Mouse (Mus musculus) kidney, adult 2 months (tissue): ENCODE results near the gene Gatad2a.

Experiments used
- CTCF ChIP-seq: fragments of 200-500 bp; conservative IDR thresholded peaks from 2 replicates; pipeline ENCODE4 v1.5.1; 2011; ENCODE audit warnings: low read depth, mild to moderate bottlenecking, control low read depth, low read length, moderate library complexity, mixed read lengths; ENCODE audit not compliant: insufficient read depth, insufficient read length
- POLR2A ChIP-seq: fragments of 200-500 bp; IDR thresholded peaks from one replicate; pipeline ENCODE4 v1.6.1; 2011; ENCODE audit warnings: low read depth, low read length, control low read depth

- TF ChIP-seq POLR2A (no peak), CTCF (no peak)
Observed at GRCm38 (mm10) chr8:69906260-69906659, 89.9 kb downstream of the Gatad2a start.
